Mouse (Mus musculus): ENCODE measurements around the gene Ptma. TPM values are rescaled to one million over a fixed set of nuclear protein-coding genes. Genes with fewer than 3 reads are reported as not detected.
A peak's percentile ranks its signal among the peaks of the same experiment; 100 is the strongest.

Gene Ptma
- 2,341 and 3,054 TPM in 2 replicates for polyA plus RNA-seq (2012; rRNA removed)

- Histone ChIP-seq H3K36me3 (ENCODE audit: control insufficient read depth, insufficient read depth, low read length) (peaks cover 18% of the 10 kb centered on the region), H3K27me3 (ENCODE audit: control insufficient read depth, insufficient read depth, low read length) (no peaks in the 10 kb centered on the region), H3K4me1 (replicated peaks; ENCODE audit: control insufficient read depth, insufficient read depth, low read length) (peaks cover 31% of the 10 kb centered on the region), H3K27ac (ENCODE audit: control insufficient read depth, insufficient read depth, low read length) (peak within 1 kb of the TSS; percentile 77), H3K4me3 (ENCODE audit: control insufficient read depth, insufficient read depth, low read length) (peak within 1 kb of the TSS; percentile 67)
- DNase-seq = peak; percentile 97
- under 1% methylated on average over 61 of the region's 63 CpGs for WGBS
- 0 out of 2 replicates have a peak, but pooled peaks have one; percentile 37 for TF ChIP-seq CTCF (IDR thresholded peaks at IDR 0.05; ENCODE audit: borderline replicate concordance, control insufficient read depth, extremely low read depth, insufficient read depth, low read length, poor library complexity)
- TF ChIP-seq POLR2A (IDR thresholded peaks at IDR 0.05; ENCODE audit: control insufficient read depth, extremely low read depth, insufficient read depth, low read length, poor library complexity) = peak; percentile 75; the same call in 1 of the 2 replicates
Observed at GRCm38 (mm10) chr1:86526116-86526788, at the start of gene Ptma. Gene Ptma, plus strand, starts transcription at chr1:86526726.

GRCm38 (mm10) chr1:86477738-86478285, 48.7 kb upstream of the Ptma start:
- no peak for TF ChIP-seq POLR2A (IDR thresholded peaks at IDR 0.05; ENCODE audit: control insufficient read depth, extremely low read depth, insufficient read depth, low read length, poor library complexity)
- TF ChIP-seq CTCF (IDR thresholded peaks at IDR 0.05; ENCODE audit: borderline replicate concordance, control insufficient read depth, extremely low read depth, insufficient read depth, low read length, poor library complexity) = no peak
- no peak for DNase-seq
- peaks cover 4% of the 10 kb centered on the region; the same call in 1 of the 2 replicates for H3K4me1 ChIP-seq (replicated peaks; ENCODE audit: control insufficient read depth, insufficient read depth, low read length)
- no peak overlapping the region for H3K27ac ChIP-seq (ENCODE audit: control insufficient read depth, insufficient read depth, low read length)
- WGBS = 92% methylated on average over 5 of the region's 5 CpGs
- no peaks in the 10 kb centered on the region for H3K27me3 ChIP-seq (ENCODE audit: control insufficient read depth, insufficient read depth, low read length)
- H3K36me3 ChIP-seq (ENCODE audit: control insufficient read depth, insufficient read depth, low read length) = no peaks in the 10 kb centered on the region
- H3K4me3 ChIP-seq (ENCODE audit: control insufficient read depth, insufficient read depth, low read length) = no peak overlapping the region

GRCm38 (mm10) chr1:86479099-86479825, 47.3 kb upstream of the Ptma start:
- no peaks in the 10 kb centered on the region for H3K36me3 ChIP-seq (ENCODE audit: control insufficient read depth, insufficient read depth, low read length)
- H3K27ac ChIP-seq (ENCODE audit: control insufficient read depth, insufficient read depth, low read length) = no peak overlapping the region
- no peaks in the 10 kb centered on the region for H3K27me3 ChIP-seq (ENCODE audit: control insufficient read depth, insufficient read depth, low read length)
- H3K4me3 ChIP-seq (ENCODE audit: control insufficient read depth, insufficient read depth, low read length) = no peak overlapping the region
- TF ChIP-seq CTCF (IDR thresholded peaks at IDR 0.05; ENCODE audit: borderline replicate concordance, control insufficient read depth, extremely low read depth, insufficient read depth, low read length, poor library complexity) = no peak
- no peak for TF ChIP-seq POLR2A (IDR thresholded peaks at IDR 0.05; ENCODE audit: control insufficient read depth, extremely low read depth, insufficient read depth, low read length, poor library complexity)
- peaks cover 2% of the 10 kb centered on the region; the same call in 1 of the 2 replicates for H3K4me1 ChIP-seq (replicated peaks; ENCODE audit: control insufficient read depth, insufficient read depth, low read length)
- 78% methylated on average over 8 of the region's 8 CpGs for WGBS
- no peak for DNase-seq

GRCm38 (mm10) chr1:86480288-86480687, 46.2 kb upstream of the Ptma start:
- H3K27me3 ChIP-seq (ENCODE audit: control insufficient read depth, insufficient read depth, low read length) = no peaks in the 10 kb centered on the region
- DNase-seq = no peak
- no peak for TF ChIP-seq CTCF (IDR thresholded peaks at IDR 0.05; ENCODE audit: borderline replicate concordance, control insufficient read depth, extremely low read depth, insufficient read depth, low read length, poor library complexity)
- no peak for TF ChIP-seq POLR2A (IDR thresholded peaks at IDR 0.05; ENCODE audit: control insufficient read depth, extremely low read depth, insufficient read depth, low read length, poor library complexity)
- peaks cover 2% of the 10 kb centered on the region; the same call in 1 of the 2 replicates for H3K4me1 ChIP-seq (replicated peaks; ENCODE audit: control insufficient read depth, insufficient read depth, low read length)
- no peak overlapping the region for H3K27ac ChIP-seq (ENCODE audit: control insufficient read depth, insufficient read depth, low read length)
- no peaks in the 10 kb centered on the region for H3K36me3 ChIP-seq (ENCODE audit: control insufficient read depth, insufficient read depth, low read length)
- WGBS = 96% methylated on average over 6 of the region's 6 CpGs
- H3K4me3 ChIP-seq (ENCODE audit: control insufficient read depth, insufficient read depth, low read length) = no peak overlapping the region

GRCm38 (mm10) chr1:86480735-86481447, 45.6 kb upstream of the Ptma start:
- no peak overlapping the region for H3K4me3 ChIP-seq (ENCODE audit: control insufficient read depth, insufficient read depth, low read length)
- H3K4me1 ChIP-seq (replicated peaks; ENCODE audit: control insufficient read depth, insufficient read depth, low read length) = peaks cover 2% of the 10 kb centered on the region; the same call in 1 of the 2 replicates

GRCm38 (mm10) chr1:86481468-86481867, 45.1 kb upstream of the Ptma start:
- Histone ChIP-seq H3K27ac (ENCODE audit: control insufficient read depth, insufficient read depth, low read length) (no peak overlapping the region), H3K4me1 (replicated peaks; ENCODE audit: control insufficient read depth, insufficient read depth, low read length) (peaks cover 2% of the 10 kb centered on the region; the same call in 1 of the 2 replicates), H3K27me3 (ENCODE audit: control insufficient read depth, insufficient read depth, low read length) (no peaks in the 10 kb centered on the region), H3K36me3 (ENCODE audit: control insufficient read depth, insufficient read depth, low read length) (no peaks in the 10 kb centered on the region), H3K4me3 (ENCODE audit: control insufficient read depth, insufficient read depth, low read length) (no peak overlapping the region)
- TF ChIP-seq CTCF (IDR thresholded peaks at IDR 0.05; ENCODE audit: borderline replicate concordance, control insufficient read depth, extremely low read depth, insufficient read depth, low read length, poor library complexity) (no peak), POLR2A (IDR thresholded peaks at IDR 0.05; ENCODE audit: control insufficient read depth, extremely low read depth, insufficient read depth, low read length, poor library complexity) (no peak)
- 90% methylated on average over 7 of the region's 7 CpGs for WGBS
- no peak for DNase-seq

More at GRCm38 (mm10) chr1:86480735-86481447, 45.6 kb upstream of the Ptma start:
- Histone ChIP-seq H3K27ac (ENCODE audit: control insufficient read depth, insufficient read depth, low read length) (no peak overlapping the region), H3K27me3 (ENCODE audit: control insufficient read depth, insufficient read depth, low read length) (no peaks in the 10 kb centered on the region), H3K36me3 (ENCODE audit: control insufficient read depth, insufficient read depth, low read length) (no peaks in the 10 kb centered on the region)
- no peak for DNase-seq
- no peak for TF ChIP-seq POLR2A (IDR thresholded peaks at IDR 0.05; ENCODE audit: control insufficient read depth, extremely low read depth, insufficient read depth, low read length, poor library complexity)
- no peak for TF ChIP-seq CTCF (IDR thresholded peaks at IDR 0.05; ENCODE audit: borderline replicate concordance, control insufficient read depth, extremely low read depth, insufficient read depth, low read length, poor library complexity)
- 92% methylated on average over 8 of the region's 8 CpGs for WGBS

All from thymus, adult 2 months (tissue).